Mouse (Mus musculus) mature B cell (primary cell): ENCODE data around the gene 9530068E07Rik.

Source experiments
- in situ Hi-C: fragments of 300-500 bp; cut with MboI; formaldehyde crosslinking; loops from 2 replicates; pipeline ENCODE4 v1.14.3; 2019

9530068E07Rik gene

GRCm38 (mm10) chr11:52420296-52421052, 24.2 kb downstream of the 9530068E07Rik start:
- in situ Hi-C loops = loop anchor here (25.0 kb wide), 1 partner anchor 842 kb away; no protein-coding TSS in a partner anchor

- in situ Hi-C loops = loop anchor here (25.0 kb wide), 1 partner anchor 841 kb away; no protein-coding TSS in a partner anchor
Measured at GRCm38 (mm10) chr11:52421053-52421778, 25.0 kb downstream of the 9530068E07Rik start.

- in situ Hi-C loops = no loop called here
Measured at GRCm38 (mm10) chr11:52429440-52429839, 33.2 kb downstream of the 9530068E07Rik start.

- in situ Hi-C loops = no loop called here
Measured at GRCm38 (mm10) chr11:52431594-52431993, 35.4 kb downstream of the 9530068E07Rik start.

- in situ Hi-C loops = no loop called here
Measured at GRCm38 (mm10) chr11:52432148-52432547, 35.9 kb downstream of the 9530068E07Rik start.

- in situ Hi-C loops = no loop called here
Measured at GRCm38 (mm10) chr11:52433076-52433796, 37.0 kb downstream of the 9530068E07Rik start.

GRCm38 (mm10) chr11:52433797-52434195, 37.6 kb downstream of the 9530068E07Rik start:
- in situ Hi-C loops = no loop called here

- in situ Hi-C loops = no loop called here
Measured at GRCm38 (mm10) chr11:52435466-52435865, 39.2 kb downstream of the 9530068E07Rik start.

GRCm38 (mm10) chr11:52437123-52437522, 40.9 kb downstream of the 9530068E07Rik start:
- in situ Hi-C loops = no loop called here

- in situ Hi-C loops = no loop called here
Measured at GRCm38 (mm10) chr11:52441096-52441495, 44.9 kb downstream of the 9530068E07Rik start.

GRCm38 (mm10) chr11:52447242-52447641, 51.0 kb downstream of the 9530068E07Rik start:
- in situ Hi-C loops = no loop called here

GRCm38 (mm10) chr11:52449004-52449403, 52.8 kb downstream of the 9530068E07Rik start:
- in situ Hi-C loops = no loop called here

GRCm38 (mm10) chr11:52458281-52458680, 62.1 kb downstream of the 9530068E07Rik start:
- in situ Hi-C loops = no loop called here
